Mouse (Mus musculus) cerebellum, adult 2 months (tissue): Measurements from ENCODE around the gene Igsf21.

ENCODE experiments used
- CTCF ChIP-seq: fragments of 200-500 bp; IDR thresholded peaks from 2 replicates; pipeline ENCODE4 v1.5.1; 2011; ENCODE audit warnings: low read depth, mild to moderate bottlenecking, control low read depth, low read length, moderate library complexity, borderline replicate concordance; ENCODE audit not compliant: insufficient read depth
- POLR2A ChIP-seq: fragments of 200-500 bp; IDR thresholded peaks from 2 replicates; pipeline ENCODE4 v1.6.1; 2011; ENCODE audit warnings: low read length, control low read depth, borderline replicate concordance; ENCODE audit not compliant: insufficient read depth

DNA sequence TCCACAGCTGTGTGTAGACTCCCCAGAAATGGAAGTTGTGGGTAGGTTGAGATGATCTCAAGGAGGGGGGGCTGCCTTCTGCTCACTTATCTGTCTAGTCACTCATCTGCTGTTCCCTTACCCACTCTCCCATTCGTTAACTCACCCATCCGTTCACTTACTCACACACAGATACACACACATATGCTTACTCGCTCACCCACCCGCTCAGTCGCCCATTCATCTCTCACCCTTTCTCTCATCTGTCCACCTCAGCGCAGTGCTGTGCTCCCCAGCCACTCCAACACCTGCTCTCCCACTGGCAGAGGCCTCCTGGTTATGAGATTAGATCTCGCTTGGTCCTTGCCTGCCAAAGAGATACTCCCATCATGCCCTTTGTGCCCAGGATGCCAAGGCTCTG, 22.1 kb downstream of the Igsf21 start:
- TF ChIP-seq POLR2A (no peak), CTCF (no peak)
